Mouse (Mus musculus): Measurements from ENCODE around the gene Lrrc74b.
"Not testable (repeated sequence)": the region's sequence is repeated elsewhere in the genome, so short reads cannot be mapped to it uniquely, and the experiment has no call there.

Gene Lrrc74b

DNA sequence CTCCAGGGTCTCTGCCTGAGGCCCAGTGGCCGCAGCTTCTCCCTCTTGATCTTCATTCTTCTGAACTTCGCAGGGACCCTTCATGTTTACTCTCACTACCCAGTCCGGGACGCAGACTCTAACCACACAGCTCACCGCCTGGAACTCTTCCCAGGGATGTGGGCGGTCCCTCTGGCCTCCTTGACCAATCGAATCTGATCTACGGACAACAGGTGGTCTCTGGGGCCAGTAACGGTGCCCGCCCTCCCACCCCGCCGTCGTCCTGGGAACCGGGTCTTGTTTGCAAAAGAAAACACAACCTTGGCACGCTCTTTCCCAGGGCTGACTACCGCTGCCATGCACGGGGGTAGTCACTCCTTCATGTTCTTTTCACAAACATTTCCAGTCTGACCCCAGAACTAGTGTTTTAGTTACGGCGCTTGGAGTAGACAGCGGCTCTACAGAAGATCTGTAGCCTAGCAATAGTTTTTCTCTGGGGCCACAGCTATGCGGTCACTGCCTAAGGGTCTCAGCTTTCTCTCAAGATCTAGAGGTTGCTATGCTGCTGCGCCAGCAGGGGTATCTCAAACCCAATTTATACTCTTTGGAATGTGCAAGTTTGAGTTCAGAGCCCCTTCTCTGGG is at the start of gene Lrrc74b:
TSS of gene Lrrc74b (minus strand) at position 120 of the 623 bp plus-strand sequence.
- no peak for DNase-seq (ENCODE audit: low spot score in 2 of 2)

DNA sequence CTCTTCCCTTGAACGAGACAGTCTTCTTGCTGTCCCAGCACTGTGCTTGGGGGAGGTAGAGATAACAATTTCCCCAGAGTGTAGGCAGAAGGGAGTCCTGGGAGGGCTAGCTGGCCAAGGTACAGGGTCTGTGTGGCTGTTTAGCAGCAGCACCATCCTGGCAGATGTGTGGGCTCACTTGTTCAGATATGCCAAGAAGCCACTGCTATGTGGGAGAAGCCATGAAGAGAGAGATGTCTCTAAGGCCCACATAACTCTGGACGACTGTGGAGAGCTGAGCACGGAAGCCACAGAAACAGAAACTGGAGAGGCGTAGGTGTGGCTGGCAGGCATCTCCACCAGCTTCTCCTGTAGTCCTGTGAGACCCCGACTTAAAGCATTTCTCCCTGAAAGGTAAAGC is 44.6 kb upstream of the Lrrc74b start:
- no peak for DNase-seq (ENCODE audit: low spot score in 2 of 2)

DNA sequence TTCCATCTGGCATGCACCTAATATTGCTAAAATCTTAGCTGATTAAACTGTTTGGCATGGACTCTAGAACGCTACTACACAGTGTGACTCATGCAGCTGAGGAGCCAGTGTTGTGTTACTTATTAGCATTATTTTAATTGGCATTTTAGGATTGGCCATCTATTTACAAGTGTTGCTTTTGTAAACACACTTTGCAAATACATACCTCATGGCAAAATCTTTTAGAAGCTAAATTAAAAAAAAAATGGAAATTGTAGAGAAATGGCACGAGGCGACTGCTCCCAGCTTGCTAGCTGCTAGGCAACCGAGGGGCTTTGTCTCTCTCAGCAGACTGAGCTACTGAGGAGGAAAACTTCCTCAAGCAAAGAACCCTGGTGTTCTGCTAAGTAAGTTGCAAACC is 43.9 kb upstream of the Lrrc74b start:
- DNase-seq (ENCODE audit: low spot score in 2 of 2): no peak

DNA sequence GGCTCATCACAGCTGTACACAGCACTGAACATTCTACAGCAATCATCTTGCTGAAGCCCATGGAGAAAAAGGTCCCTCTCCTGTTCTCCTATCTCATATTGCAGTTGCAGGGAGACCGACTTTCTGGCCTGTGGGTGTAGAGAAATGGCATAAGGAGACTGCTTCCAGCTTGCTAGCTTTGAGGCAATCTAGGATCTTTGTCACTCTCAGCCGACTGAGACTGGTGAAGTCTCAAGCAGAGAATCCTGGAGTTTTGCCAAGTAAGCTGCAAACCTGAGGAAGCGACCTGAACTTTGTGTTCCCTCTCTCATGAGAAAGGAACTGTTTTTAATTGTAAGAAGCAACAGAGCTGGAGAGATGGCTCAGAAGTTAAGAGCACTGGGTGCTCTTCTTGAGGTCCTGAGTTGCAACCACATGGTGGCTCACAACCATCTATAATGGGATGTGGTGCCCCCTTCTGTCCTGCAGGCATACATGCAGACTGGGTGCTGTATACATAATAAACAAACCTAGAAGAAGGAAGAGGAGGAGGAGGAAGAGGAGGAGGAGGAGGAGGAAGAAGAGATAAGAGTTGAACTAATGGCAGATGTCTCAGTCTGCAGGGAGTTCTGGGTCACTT is 40.0 kb upstream of the Lrrc74b start:
- no peak for DNase-seq (ENCODE audit: low spot score in 2 of 2)

DNA sequence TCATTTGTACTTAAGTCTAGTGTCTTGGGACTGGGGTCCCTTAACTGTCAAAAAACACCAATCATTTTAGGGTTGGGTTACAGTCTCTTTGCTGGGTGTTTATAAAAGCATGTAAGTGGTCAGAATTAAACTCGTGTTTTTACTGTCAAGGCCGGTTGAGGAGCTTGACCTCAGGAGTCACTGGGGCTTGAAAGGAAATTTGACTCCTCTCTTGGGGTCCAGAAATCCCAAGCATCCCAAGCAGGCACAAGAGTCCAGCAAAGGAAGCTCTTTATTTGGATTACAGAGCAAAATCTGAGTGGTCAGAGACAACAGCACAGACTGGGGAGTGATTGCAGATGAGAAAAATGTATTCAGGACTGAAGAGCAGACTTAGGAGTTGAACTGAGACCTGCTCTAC is 29.7 kb upstream of the Lrrc74b start:
- DNase-seq (ENCODE audit: low spot score in 2 of 2): no peak

DNA sequence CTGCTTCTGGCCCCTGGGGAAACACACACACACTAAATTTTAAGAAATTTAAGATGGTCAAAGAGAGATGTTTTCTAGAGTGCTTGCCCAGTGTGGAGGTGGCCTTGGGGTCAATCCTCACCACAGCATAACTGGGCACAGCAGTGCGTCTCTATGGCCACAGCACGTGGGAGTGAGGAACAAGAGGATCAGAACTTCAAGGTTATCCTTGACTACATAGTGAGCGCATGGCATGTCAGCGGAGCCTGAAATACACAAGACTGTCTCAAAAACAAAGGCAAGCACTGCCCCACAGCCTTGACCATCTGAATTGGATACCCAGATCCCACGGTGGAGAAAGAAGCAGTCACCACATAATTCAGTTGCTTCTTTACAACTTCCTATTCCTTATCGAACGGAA is 23.5 kb upstream of the Lrrc74b start:
- no peak for DNase-seq (ENCODE audit: low spot score in 2 of 2)

DNA sequence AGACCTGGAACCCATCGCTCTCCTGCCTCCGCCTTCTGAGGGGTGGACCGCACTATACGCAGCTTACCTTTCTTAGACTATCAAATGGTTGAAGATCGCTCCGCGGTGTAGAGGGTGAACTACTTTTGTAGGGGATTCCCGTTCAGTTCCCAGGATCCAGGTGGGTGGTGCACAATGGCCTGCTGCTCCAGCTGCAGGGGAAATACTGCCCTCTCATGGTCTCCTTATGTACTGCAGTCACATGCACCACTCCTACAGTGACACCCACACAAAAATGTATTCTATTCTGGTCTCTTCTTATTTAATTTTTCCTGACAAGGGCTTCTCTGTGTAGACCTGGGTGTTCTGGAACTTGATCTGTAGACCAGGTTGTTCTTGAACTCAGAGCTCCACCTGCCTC is 22.0 kb upstream of the Lrrc74b start, which contains the start of gene Slc7a4:
TSS of gene Slc7a4 (minus strand) at position 151 of the 400 bp plus-strand sequence.
- peak in 1 of 2 experiments; percentile 42 for DNase-seq (ENCODE audit: low spot score in 2 of 2)

DNA sequence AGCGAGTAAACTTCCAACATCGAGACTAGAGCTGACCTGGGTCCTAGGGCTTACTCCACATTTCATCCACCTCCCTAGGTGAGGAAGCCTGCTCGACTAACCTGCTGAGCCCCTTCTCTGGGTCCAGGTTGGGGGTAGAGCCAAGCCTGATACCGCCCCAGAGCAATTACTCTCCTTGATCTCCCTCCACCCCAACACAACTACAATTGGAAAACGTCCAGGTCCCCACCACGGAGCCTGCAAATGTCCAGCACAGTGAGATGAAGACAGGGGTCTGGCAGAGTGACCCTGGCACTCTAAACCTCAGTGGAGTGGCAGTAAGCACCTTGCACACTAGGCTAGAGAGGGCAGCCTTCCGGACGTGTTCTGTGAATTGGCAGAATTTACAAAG is 15.8 kb upstream of the Lrrc74b start:
- no peak for DNase-seq (ENCODE audit: low spot score in 2 of 2)

DNA sequence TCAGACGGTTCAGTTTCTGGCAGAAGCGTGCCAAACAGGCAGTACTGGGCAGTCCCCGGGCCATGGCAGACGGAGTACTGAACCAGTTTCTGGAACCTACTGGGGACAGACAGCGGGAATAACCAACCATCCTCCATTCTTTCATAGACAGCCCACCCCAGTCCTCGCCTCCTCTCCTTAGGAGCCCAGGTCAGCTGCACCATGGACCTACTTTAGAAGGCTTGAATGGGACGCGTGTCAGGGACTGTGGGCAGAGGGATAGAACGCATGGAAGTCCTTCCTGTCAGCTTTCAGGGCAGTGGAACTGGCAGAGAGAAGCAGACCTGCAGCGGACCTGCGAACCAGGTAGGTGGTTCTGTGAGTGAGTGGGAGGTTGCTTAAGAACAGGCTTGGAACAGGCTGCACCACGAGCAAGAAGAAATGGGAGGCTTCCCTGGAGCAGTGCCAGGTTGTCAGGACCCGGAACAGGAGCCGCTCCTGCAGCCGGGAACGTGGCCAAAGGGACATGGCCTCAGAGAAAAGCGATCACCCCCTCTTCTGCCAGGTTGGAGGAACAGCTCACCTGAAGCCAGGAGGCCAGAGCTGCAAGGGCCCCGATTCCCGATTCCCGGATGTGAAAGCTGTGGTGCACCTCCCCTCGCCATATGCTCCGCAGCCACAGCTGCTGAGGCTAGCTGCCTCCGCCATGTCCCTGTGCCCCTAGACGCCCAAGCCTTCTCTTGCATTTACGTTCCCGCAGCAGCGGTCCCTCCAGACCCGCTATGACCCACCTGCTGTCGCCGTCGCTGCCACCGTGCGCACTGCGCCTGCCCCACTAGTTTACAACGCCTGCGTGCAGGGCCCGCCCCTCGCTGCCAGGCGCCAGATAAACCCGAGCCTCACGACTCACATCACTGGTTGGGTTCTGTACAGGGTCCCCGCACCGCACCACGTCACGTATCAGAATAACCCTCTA is 15.1 kb upstream of the Lrrc74b start:
- peak in 1 of 2 experiments; percentile 41 for DNase-seq (ENCODE audit: low spot score in 2 of 2)

DNA sequence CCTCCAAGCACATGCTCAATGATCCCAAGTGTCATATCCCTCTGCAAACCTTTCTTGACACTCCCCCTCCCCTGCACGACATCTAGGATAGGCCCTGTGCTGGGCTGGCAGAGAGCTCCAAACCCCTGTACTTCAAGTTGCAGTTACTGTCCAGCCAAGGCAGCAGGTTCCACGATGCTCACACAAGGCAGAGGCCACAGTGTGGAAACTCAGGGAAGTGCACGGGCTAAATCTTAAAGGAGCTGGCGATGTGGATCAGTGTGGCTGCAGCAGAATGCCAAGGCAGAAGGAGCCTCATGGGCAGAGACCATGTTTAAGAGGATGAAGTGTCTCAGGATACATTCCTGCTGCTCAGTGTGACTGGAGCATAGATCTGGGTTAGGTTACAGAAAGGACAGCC is 5.1 kb upstream of the Lrrc74b start:
- DNase-seq (ENCODE audit: low spot score in 2 of 2): no peak

DNA sequence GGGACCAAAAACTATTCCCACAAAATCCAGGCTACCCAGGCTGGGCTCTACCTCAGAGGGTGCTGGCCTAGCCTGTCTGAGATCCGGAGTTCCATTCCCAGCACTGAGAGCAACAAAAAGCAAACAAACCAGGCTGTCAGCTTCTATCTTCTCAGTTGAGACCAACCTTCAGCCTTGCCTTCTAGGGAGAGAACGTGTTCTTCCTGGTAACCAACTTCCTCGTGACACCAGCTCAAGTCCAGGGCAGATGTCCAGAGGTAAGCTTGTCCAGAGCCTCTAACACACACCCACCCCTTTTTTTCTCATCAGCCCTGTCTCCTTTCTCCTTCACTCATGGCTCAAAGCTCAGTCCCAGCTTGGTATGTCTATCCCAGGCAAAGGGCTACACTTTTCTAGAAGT is 3.7 kb upstream of the Lrrc74b start:
- no peak for DNase-seq (ENCODE audit: low spot score in 2 of 2)

DNA sequence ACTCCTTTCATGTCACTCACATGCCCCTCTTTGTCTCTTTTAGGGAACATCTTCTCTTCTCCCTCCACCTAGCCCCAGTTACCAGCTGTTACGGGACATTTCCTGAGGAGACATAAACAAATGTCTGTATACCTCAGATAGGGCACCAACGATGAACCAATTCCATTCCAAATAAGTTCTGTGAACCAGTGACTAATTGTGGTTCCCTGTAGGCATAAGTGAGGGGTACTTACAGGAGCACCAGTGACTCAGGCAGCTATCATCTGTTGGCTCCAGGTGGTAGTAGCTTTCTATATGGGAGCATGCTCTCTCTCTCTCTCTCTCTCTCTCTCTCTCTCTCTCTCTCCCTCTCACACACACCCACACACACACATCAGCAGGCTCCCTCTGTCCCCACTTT is 3.2 kb upstream of the Lrrc74b start:
- no peak for DNase-seq (ENCODE audit: low spot score in 2 of 2)

DNA sequence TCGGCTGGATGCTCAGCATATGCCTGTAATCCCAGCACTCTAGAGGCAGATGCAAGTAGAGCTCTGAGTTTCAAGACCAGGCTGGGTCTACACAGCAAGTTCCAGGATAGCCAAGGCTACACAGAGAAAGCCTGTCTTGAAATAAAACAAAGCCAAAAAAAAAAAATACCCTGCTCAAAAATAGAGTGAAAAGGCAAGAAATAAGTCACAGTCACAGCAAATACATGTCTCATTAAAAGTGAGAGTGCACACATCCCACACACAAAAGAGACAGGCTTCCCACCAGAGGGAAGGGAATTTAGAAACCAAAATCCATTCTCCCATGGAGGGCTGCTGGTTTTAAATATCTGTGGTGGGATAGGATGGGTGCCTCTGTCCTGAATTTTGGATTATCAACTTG is 2.5 kb upstream of the Lrrc74b start:
- DNase-seq (ENCODE audit: low spot score in 2 of 2): no peak

DNA sequence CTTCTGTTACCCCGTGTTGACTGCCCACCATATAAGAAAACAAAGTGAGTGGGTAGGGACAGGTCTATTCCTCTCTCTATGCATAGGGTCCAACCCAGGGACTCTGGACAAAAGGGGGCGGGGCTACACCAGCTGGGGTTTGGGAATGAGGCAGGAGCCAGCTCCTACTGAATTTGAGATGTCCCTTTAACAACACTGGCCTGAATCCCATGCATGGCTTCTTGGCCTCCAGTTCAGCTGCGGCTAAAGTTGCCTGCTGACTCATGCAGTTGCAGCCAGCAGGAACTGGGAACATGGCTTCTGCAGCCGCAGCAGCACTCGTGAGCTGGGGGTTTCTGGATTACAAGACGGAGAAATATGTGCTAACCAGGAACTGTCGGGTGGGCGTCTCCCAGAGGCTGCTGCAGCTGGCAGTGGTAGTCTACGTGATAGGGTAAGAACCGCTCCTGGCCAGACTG is 733 bp upstream of the Lrrc74b start, which contains the start of gene P2rx6:
TSS of gene P2rx6 (plus strand) at position 135 of the 458 bp plus-strand sequence.
- no peak for DNase-seq (ENCODE audit: low spot score in 2 of 2)

DNA sequence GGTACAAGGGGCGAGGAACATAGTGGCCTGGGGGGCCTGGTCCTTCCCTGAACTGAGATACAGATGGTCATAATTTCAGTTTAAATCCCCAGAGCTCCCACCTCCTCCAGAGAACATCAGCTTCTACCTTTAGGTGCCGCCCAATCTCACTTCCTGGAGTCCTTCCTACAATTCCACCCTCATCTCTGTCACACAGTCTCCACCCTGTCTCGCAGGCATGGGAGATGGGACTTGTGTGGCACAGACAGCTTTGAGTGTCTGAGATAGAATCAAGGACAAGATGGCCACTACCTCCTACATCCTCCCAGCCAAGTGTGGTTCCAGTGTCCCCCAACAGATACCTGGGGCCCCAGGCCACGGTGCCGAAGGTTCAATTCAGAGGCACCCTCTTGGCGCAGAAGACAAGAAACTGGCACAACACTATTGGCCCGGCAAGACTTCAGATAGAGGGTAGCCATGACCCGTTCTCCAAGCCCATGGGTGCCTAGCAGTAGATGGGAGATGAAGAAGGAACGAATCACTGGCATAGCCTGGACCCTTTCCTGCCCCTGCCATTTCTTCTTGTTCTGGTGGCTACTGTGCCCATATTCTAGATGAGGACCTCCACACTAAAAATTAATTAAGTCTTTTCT is 1.5 kb downstream of the Lrrc74b start:
- no peak for DNase-seq (ENCODE audit: low spot score in 2 of 2)

DNA sequence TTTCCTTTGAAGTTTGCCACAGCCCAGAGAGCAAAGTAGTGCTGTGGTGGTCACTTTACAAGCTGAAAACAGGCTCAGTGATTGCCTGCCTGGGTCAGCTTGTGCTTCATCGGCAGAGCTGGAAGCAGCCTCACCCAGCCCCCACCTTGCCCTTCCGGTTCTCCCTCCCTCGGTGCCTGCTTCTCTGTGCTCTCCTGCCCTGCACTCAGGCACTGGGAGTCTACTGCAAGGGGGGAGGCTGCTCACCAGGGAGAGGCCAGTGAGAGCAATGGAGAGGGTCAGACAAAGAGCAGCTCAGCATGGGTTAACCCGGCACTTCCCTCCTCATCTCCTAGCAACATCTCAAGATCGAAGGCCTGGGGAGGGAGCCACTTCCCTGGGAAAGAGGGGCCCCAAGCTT is 2.2 kb downstream of the Lrrc74b start:
- no peak for DNase-seq (ENCODE audit: low spot score in 2 of 2)

DNA sequence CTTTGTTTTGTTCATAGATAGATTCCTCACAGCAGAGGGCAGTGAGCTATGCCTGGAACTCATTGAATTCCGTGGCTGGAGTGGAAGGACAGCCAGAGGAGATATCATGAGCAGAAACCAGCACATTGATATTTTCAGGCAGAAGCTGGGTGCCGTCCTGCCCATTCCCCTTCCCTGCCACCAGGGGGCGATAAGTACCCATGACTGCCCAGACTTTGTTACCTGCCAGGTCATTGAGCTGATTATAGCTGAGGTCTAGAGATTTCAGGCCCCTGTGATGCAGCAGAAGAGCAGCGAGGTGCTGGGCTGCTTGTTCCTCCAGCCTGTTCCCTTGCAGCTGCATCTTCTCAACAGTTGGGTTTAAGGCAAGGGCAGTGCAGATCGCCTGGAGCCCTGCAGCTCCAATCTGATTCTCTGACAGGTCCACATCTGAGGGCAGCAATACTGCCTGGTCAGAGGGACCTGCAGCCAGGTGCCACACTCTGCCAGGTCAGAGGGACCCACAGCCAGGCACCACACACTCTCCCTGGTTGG is 3.0 kb downstream of the Lrrc74b start:
- DNase-seq (ENCODE audit: low spot score in 2 of 2): peak; percentile 62 to 77

DNA sequence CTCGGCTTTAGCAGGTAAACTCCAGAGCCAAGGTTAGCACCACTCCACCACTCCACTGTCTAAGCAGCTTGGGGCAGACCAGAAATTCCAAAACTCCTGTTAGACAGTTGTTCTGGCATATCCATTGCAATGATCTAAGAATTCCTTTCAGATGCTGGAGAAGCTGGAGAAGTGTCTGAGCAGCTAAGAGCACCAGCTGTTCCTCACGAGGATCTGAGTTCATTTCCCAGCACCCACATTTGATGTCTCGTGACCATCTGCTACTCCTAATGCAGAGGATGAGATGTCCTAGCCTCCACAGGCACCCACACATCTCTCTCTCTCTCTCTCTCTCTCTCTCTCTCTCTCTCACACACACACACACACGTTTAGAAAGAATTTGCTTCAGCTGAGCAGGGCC is 4.1 kb downstream of the Lrrc74b start:
- DNase-seq (ENCODE audit: low spot score in 2 of 2): no peak

DNA sequence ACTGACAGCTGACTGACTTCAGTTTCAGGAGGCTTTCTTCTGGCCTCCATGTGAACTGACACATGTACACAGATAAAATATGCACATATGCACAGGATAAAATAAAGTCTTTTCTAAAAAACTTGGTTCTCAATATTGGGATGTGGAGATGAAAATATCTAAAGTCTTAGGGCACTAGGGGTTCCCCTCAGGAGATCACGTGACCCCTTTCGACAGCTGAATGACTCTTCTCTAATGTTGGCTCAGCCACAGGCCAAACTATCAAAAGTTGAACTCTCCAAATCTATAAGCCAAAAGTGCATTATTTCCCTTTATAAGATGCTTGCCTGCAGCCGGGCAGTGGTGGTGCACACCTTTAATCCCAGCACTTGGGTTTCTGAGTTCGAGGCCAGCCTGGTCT is 4.9 kb downstream of the Lrrc74b start:
- DNase-seq (ENCODE audit: low spot score in 2 of 2): no peak

DNA sequence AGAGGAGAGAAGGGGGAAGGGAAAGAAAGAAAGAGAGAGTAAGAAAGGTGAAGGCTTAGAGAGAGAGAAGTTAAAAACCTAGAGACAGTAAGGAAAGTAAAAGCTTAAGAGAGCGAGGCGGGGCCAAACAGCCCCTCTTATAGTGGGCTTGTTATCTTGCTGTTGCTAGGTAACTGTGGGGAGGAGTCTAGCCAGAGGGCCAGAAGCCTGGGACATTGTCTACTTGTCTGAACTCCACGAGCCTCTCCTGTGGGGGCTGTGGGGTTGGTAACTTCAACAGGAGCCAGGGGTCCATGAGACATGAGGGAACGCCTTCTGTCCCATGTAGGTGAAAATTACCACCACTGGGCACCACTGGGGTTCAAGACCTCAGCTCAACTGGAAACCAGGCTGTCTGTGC is 6.3 kb downstream of the Lrrc74b start:
- not testable (repeated sequence) for DNase-seq (ENCODE audit: low spot score in 2 of 2)

DNA sequence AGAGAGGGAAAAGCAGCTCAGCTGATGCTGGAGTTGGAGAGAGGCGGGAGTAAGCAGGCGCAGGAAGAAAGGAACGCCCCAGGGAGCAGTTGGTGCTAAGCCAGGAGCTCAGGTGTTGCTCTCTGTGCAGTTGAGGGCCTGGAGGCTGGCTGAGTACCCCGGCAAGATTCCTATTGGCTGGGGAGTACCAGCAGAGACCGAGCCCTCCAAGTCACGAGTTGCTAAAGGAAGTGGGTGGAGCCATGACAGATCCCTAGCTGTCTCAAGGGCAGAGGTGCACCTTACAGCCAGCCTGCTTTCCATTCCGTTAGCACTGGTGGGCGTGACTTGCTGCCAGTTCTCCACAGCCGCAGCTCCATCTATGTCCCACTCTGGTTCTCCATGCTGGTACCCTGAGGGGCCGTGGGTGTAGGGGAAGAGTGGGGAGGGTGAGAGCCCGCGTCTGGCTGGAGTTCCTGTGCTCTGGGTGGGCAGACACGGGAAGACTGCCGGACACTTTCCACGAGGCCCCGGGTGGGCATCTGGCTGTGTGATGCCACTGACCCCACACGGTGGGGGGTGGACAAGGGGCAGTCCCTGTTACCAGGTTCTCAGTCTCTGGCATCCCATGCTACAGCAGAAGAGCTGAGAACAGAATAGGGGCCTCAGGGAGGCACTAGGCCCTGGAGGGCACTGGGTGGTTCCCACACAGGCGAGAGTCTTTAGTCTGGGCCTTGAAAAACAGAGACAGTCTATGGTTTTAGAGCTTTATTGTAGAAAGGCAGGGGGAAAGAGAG is 6.9 kb downstream of the Lrrc74b start:
- DNase-seq (ENCODE audit: low spot score in 2 of 2): peak in 1 of 2 experiments; percentile 52

Data from spleen, postnatal 10 days (tissue).